Mouse (Mus musculus) granulocyte monocyte progenitor cell, adult 5-6 weeks (primary cell): Measurements from ENCODE around the gene Coa7. TPM values are rescaled to one million over a fixed set of nuclear protein-coding genes. Genes with fewer than 3 reads are reported as not detected.
"Not testable (repeated sequence)": the region's sequence is repeated elsewhere in the genome, so short reads cannot be mapped to it uniquely, and the experiment has no call there.

ENCODE experiments used
- ATAC-seq: replicated peaks from 2 replicates; pipeline ENCODE4 v1.8.0; 2016; ENCODE audit warnings: mild to moderate bottlenecking, moderate TSS enrichment, inconsistent platforms; ENCODE audit not compliant: poor library complexity, severe bottlenecking
- total RNA-seq, 2 experiments: library from RNA; stranded (forward) in 1 of 2; stranded (reverse) in 1 of 2; fragments of 200-712, 200-1000 nt in 1 of 2; fragments of >200 nt in 1 of 2; fragmentation: Nextera tagmentation in 1 of 2; gene quantifications; 2 replicates each; pipeline ENCODE4 v1.2.3; 2014 to 2017

The Coa7 gene
- total RNA-seq, 2 experiments from 2014 or later = 13.0 to 17.3 TPM

DNA sequence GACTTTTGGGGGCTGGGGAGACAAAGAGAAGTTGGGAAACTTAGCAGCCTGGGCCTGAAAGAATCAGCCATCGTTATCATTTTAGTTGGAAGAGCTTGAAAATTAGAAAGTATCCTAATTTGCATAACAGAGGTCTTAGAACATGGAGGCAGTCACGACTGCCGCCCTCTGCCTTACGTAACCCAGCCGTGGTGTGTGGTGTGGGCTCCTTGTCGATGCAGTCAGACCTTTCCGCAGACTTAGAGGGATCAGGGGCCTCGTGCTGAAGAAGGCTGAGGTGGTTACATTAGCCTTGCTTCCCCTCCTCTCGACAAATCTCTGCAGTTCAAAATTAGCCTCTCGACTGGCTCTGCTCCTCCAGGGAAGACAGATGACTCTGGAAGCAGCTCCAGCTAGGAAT is 10.9 kb downstream of the Coa7 start:
- no peak for ATAC-seq

GRCm38 (mm10) chr4:108339277-108339690 is 11.3 kb downstream of the Coa7 start:
- ATAC-seq = peak; percentile 92

DNA sequence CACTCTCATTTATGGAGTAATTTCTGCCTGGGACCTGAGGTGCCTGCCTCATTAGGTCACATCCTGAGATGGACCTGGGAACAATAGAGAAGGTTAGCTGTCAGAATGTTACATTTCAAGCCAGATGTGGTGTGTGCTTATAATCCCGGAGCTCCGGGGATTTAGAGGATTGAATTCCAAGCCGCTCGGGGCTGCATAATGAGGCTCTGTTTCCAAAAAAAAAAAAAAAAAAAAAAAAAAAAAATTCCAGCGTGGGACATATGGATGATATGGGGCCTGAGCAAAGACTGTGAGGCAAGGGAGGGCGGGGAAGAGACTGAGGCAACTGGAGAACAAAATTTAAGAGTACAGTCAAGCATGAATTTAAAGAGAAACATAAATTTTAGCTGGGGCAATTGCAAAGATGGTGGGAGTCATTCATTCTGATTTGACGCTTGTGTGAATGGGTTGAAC is 16.7 kb downstream of the Coa7 start:
- ATAC-seq = no peak

DNA sequence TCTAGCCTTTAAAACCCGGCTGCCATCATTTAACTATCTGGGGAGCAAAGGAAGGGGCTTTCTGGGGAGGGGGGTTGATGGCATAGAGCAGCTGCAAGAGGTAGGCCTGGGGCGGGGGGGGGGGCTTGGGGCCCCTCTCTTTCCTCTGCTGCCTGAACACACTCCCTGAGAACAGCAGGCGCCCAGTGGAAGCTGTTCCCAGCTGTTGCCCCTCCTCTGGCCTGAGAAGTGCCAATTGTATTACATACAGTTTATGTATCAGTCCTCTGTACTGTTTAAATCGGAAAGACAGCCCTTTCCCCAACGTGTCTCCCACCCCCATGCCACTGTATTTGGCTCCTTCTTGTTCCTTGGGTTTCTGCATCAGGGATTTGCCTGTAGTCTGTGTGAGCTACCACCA is 17.9 kb downstream of the Coa7 start:
- ATAC-seq = no peak

DNA sequence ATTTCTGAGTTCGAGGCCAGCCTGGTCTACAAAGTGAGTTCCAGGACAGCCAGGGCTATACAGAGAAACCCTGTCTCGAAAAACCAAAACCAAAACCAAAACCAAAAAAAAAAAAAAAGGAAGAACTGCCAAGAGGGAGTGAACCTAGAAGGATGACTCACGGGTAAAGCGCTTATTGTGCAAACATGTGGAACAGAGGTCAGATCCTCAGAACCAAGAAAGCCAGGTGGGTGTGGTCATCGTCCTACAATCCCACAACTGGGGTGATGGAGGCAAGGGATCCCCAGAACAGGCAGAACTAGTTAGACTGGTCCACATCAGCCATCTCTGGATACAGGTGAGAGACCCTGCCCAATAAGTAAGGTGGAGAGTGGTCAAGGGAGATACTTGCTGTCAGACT is 19.2 kb downstream of the Coa7 start:
- peak; percentile 88 for ATAC-seq

GRCm38 (mm10) chr4:108348256-108348875 is 20.4 kb downstream of the Coa7 start:
- ATAC-seq = peak; percentile 31

DNA sequence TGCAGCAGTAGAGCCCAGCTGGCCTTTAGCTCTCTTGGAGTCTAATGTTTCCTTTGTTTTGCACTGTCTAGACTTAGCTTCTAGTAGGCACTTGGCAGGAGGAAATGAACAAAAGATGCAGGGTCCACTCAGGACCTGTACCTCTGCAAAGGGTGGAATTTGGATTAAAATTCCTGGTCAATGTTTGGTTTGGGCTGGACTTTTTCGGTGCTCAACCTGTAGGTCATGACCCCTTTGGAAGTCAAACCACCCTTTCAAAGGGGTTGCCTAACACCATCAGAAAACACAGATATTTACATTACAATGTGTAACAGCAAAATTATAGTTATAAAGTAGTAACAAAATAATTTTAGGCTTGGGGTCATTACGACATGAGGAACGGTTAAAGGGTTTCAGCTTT is 21.1 kb downstream of the Coa7 start:
- no peak for ATAC-seq

DNA sequence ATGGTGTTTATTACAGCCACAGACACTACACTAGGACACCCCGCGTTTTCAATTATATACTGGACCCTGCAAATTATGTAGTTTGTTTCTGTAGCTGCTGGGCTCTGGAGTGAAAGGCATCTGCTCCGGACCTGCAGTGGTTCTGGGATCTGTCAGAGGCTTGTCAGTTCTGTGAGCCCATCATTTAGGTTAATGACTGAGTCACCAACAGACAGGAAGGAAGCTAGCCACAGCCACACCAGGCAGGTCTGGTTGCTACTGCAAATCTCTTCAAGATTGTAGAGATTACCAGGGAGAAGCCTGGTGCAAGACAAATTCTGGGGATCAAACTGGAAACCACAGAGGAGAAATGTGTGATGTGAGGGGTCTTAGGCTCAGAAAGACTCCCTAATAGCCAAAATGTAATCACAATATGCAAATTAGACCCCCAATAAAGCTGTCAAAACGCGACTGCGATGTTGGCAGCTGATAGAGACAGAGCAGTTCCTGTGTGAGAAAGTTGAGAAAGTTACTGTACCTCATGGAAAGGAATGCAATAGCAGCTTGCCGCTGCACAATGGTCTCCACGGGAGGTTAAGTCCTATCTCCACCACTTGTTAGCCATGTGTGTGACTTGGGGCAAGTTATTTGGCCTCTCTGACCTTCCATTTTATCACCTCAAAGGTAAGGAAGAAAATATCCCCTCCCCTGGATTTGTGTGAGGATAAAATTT is 22.1 kb downstream of the Coa7 start:
- ATAC-seq = peak; percentile 70

DNA sequence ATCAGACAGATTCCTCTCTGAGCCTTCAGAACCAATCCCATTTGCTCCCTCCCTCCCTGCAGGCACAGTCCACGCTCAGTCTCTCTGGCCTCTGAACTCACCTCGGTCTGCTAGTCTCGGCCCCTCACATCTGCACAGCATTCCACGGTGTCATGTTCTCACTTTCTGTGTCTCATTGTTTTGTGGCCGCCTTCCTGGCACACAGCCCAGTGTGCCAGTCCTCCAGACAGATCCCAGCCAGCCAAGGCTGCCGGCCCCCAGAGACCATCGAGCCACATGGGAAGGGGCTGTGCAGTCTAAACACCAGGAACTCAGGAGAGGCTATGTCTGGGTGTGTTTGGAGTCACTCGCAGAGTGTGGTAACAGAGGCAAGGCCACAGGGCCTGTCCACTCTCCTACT is 22.9 kb downstream of the Coa7 start:
- no peak for ATAC-seq

DNA sequence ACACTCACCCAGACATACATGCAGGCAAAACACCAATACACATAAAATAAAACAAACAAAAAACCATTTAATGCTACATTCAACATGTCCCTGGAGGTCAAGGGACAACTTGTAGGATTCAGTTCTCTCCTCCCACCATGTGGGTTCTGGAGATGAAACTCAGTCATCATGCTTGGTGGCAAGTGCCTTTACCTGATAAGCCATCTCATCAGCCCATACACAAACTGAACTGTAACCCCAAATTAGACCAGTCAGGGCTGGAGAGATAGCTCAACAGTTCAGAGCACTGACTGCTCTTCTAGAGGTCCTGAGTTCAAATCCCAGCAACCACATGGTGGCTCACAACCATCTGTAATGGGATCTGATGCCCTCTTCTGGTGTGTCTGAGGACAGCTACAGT is 25.7 kb downstream of the Coa7 start:
- ATAC-seq = not testable (repeated sequence)

- ATAC-seq = no peak
Measured at GRCm38 (mm10) chr4:108357458-108357857, 29.5 kb downstream of the Coa7 start.

DNA sequence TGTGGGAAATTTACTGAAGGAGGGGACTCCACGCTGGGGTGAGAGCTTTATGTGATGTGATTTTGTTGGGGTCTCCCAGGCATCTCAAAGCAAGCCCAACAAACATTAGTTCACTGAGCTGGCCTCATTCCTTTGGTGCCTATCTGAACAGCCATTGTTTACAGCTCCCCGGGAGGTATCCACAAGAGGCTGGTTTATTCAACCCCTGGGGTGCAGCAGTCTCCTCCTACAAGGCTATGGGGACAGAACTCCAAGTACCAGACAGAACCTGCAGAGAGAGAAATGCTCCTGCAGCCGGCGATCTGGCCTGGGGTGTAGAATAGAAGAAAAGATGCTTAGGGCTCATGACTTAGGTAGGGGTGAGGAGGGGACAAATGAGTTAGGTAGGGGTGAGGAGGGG is 30.6 kb downstream of the Coa7 start:
- ATAC-seq = no peak

DNA sequence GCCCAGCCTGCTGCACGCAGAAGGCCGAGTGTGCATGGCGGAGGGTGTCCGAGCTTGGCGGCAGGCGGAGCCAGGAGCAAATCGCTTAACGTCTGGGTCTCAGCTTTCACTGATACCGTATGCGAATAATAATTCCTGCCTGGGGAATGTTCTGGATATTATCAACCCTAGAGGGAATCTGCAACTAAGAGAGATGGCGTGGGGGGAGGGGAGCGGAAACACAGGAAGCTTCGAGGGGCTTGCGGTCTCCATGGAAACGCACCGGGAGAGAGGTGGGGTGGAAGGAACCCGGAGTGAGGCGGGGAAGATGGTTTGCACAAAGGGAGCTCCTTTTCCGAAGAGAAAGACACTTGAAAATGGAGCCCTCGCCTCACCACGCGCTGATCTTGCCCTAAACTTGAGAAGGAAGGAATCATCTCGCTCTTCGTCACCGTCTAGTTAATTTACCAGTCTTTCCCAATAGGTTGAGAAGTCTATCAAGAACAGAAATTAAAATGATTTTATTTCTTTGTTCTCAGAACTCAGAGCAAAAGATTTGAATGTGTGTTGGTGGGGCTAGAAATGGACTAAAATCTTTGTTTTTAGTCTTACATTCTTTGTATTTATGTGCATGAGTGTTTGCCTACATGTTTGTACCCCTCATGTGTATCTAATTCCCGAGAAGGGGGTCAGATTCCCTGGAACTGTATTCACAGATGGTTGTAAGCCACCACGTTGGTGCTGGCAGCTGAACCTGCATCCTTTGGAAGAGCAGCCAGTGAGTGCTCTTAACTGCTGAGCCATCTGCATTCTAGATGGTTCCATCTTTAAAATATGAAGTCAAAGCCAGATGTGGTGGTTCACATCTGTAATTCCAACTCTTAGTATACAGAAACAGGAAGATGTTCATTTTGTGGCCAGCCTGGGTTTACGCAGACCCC is 32.5 kb downstream of the Coa7 start:
- peak; percentile 40 for ATAC-seq

- no peak for ATAC-seq
Measured at GRCm38 (mm10) chr4:108362321-108363261, 34.7 kb downstream of the Coa7 start.

GRCm38 (mm10) chr4:108363355-108364110 is 35.6 kb downstream of the Coa7 start:
- no peak for ATAC-seq

- no peak for ATAC-seq
Measured at GRCm38 (mm10) chr4:108364111-108364476, 36.2 kb downstream of the Coa7 start.

DNA sequence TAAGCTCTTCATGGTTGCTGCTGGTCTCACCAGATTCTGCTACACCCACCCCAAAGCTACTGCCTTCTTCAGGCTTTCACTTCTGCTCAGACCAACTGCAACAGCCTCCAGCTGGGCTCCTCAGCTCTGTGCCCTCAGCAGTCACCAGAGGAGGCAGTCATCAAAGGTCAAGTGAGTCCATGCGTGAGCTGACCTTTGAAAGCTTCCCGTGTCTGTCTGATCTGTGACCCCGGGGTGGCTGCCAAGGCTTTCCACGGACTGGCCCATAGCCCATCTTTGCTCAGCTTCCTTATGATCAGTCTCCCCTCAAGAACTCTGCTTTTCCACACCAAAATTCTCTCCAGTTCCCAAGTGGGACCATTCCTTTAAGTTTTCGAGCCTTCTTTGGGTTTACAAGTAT is 41.3 kb downstream of the Coa7 start:
- peak; percentile 74 for ATAC-seq

GRCm38 (mm10) chr4:108370409-108370808 is 42.5 kb downstream of the Coa7 start:
- ATAC-seq = peak; percentile 78

GRCm38 (mm10) chr4:108371421-108371820 is 43.5 kb downstream of the Coa7 start:
- peak; percentile 76 for ATAC-seq
